Mouse (Mus musculus): ENCODE measurements around the gene Itpkb.

The Itpkb gene

DNA sequence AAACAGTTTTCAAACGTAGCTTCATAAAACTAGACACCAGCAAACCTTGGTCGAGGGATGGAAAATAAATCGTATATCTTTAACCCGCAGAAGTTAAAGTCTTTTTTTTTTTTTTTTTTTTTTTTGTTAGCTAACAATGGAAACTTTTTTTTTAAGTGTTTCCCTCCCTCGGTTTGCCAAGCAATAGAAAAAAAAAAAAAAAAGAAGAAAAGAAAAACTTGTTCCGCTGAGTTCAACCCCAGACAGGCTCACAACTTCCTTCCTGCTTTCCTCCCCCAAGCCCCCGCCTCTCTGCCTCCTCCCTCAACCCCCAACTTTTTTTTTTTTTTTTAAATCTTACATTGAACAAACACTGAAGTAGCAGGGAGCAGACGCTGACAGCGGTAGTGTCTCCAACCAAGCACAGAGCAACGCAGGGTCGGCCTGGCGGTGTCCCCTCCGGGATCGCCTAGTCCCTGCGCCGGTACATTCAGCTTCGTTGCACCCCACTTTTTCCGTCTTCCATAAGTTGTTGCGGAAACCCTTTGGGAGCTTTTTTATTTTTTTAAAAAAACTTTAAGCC is at the start of gene Itpkb:
Itpkb (plus strand) TSS at position 341 of the 562 bp plus-strand sequence.
- DNase-seq, result peak; percentile 73 to 76

GRCm38 (mm10) chr1:180282581-180282980 is 47.7 kb upstream of the Itpkb start:
- no peak for DNase-seq

GRCm38 (mm10) chr1:180283813-180284768 is 46.2 kb upstream of the Itpkb start:
- no peak for DNase-seq

- no peak for DNase-seq
Observed at GRCm38 (mm10) chr1:180286081-180286831, 44.0 kb upstream of the Itpkb start.

GRCm38 (mm10) chr1:180288227-180288626 is 42.1 kb upstream of the Itpkb start:
- no peak for DNase-seq

DNA sequence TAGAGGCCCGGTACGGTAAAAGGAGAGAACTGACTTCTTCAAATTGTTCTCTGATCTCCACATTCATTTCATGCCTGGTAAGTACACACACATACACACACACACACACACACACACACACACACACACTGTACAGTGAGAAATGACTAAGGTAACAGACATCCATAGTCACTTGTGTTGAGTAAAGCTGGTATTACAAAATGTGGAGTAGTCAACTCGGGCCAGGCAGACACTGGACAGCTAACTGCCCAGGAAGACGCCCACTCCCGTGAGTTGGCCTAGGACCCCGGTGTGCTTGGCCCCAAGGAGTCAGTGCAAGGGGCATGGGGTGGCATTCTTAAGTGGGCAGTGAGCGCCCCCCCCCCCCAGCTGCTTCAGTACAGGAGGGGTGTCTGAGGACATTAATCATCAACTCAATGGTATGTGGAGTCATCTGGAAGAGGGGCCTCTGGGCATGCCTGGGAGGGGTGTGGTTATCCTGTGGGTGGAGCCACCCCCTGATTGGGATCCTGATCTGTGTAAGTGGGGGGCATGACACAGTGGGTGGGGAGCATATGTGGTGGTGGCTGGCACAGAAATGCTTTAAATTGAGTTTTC is 41.3 kb upstream of the Itpkb start:
- DNase-seq, result no peak

GRCm38 (mm10) chr1:180289788-180290187 is 40.5 kb upstream of the Itpkb start:
- DNase-seq, result no peak

DNA sequence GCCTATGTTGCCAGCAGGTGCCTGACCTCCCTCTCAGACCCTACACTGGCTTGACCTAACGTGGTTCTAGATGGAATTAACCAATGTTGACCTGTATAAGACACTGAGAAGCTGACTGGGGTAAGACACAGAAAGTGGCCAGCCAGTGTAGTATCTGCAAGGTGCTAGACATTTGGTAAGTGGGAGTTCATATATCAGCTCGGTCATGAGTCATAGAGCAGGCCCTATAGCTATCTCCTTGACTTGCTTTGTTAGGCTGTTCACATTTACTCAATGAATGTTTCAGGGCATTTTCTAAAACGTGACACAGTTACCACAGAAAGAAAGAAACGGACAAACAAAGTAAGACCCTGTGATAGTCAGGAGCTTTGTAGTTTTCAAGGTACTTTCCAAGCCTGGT is 39.9 kb upstream of the Itpkb start:
- no peak for DNase-seq

- peak; percentile 20 to 31 for DNase-seq
Observed at GRCm38 (mm10) chr1:180296088-180296487, 34.2 kb upstream of the Itpkb start.

GRCm38 (mm10) chr1:180299697-180300096 is 30.6 kb upstream of the Itpkb start:
- no peak for DNase-seq

DNA sequence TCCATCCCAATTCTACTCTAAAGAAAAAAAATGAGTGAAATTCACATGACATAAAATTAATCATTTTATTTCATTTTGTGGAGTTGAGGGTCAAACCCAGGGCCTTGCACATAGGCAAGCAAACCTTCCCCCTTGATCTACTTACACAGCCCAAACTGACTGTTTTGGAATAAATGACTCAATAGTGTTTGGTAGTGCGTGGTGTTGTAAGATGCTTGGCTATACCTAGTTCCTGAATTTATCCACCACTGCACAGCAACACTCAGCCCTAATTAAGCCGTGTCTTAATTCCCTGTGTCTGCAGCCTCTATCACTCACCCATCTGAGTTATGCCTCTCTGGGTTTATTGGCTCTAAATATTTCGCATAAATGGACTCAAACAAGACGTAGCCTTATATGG is 30.0 kb upstream of the Itpkb start:
- DNase-seq, result no peak

- no peak for DNase-seq
Observed at GRCm38 (mm10) chr1:180300997-180301396, 29.3 kb upstream of the Itpkb start.

DNA sequence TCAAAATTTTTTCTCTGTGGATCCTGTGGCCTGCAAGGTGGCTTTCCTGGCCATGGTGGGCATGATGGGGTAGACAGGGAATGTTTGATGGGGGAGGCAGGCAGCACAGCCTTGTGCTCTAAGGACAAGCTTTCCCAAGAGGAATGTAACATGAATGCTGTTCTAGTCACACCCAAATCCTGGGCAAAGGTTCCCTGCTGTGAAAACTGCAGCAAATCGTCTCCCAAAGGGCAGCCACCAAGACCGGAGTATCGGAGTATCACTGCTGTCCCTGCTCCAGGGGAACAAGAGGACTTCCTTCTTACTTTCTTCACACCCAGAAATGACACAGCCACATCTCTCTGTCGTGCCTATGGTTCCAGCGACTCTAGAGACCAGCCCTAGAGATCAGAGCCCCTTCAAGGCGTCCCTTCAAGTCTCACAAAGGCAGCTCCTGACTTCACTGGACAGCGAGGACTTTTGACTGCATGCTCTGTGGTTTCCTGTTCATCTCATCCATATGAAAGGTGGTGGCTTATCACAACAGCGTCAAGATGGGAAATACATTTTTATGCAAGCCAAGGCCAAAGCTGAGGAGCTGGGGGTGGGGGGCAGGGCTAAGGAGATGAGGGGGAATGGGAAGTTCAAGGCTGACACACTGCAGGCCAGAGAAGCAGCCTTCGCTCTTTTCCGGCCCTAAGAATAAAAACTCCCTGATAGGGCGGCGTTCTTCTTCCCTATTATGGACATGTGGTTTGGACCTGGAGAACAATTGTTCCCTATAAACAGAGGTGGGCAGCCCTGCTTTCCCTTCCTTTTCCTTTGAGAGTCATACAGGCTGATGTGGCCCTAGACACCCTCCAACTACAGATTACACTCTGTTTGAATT is 27.8 kb upstream of the Itpkb start:
- DNase-seq, result no peak

GRCm38 (mm10) chr1:180303600-180303999 is 26.7 kb upstream of the Itpkb start:
- DNase-seq, result no peak

- DNase-seq, result no peak
Observed at GRCm38 (mm10) chr1:180306889-180307288, 23.4 kb upstream of the Itpkb start.

DNA sequence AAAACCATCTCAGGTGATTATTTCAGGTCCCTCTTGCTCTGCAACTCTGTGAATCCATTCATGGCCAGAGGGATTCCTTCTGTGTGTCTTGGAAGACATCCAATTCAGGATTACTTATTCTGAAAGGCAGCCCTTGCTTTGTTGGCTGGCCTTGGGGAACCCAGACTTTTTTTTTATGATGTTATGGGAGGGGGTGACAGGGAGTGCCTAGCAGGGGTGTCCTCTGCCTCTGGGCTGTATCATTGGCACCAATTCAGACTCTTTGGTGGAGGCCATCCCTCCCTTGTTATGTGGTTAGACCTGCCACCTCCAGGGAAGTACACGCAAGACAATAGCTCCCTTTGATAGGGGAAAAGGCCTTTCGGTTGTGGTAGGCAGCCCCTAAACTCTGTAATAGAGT is 22.6 kb upstream of the Itpkb start:
- DNase-seq, result no peak

DNA sequence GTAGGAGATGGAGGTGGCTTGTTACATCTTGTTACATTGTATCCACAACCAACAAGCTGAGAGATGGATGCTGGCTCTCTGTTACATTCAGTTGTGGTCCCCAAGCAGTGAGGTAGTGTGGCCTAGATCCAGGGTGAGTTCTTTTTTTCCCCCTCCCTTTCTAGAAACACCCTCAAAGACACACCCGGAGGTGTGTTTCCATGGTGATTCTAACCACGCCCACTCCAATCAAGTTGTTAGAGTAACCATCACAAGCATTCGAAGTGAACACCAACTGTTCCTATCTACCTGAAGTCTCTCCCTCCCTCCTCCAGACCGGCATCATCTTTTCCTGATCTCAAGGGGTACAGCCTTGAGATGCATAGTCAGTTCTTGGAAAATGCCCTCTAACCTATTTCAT is 21.4 kb upstream of the Itpkb start:
- DNase-seq, result no peak

DNA sequence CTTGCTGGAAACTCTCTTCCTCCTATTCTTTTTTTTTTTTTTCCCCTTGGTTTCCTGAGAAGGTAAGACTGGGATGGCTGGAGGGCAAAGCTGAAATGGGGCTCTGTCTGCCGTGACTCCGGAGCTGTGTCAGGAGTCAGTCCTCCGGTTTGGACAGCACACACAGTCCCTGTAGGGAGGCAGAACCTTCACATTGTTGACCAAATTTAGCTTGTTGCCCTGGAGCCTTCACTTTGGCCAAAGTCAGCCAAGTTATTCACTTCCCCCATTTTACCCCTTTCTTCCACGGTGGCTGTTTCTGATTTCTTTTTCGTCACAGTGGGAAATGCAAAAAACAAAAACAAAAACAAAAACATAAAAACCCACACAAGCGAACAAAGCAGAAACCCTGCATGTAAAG is 18.0 kb upstream of the Itpkb start:
- DNase-seq, result no peak

DNA sequence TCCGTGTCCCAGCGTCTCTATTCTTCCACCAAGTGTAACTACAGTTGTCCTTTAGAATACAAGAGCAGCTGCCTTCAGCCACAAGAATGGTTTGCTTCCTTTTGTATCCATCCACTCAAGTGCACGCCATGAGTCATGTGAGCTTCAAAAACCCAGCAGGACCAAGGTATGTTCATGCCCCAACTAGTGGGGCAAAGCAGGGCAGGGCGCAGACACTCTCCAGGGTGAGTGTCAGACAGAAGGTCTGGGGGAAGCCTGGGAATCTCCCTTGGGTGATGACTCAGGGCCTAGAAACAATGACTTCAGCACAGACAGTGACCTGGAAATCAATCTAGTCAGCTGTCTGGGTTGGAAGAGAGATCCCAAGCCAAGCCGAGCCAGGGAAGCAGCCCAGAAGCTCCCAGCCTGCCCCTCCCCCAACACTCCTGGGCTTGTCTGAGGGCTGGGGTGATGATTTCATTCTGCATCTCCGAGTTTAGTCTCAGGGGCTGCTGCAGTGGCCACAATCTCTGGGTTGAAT is 17.4 kb upstream of the Itpkb start:
- no peak for DNase-seq

DNA sequence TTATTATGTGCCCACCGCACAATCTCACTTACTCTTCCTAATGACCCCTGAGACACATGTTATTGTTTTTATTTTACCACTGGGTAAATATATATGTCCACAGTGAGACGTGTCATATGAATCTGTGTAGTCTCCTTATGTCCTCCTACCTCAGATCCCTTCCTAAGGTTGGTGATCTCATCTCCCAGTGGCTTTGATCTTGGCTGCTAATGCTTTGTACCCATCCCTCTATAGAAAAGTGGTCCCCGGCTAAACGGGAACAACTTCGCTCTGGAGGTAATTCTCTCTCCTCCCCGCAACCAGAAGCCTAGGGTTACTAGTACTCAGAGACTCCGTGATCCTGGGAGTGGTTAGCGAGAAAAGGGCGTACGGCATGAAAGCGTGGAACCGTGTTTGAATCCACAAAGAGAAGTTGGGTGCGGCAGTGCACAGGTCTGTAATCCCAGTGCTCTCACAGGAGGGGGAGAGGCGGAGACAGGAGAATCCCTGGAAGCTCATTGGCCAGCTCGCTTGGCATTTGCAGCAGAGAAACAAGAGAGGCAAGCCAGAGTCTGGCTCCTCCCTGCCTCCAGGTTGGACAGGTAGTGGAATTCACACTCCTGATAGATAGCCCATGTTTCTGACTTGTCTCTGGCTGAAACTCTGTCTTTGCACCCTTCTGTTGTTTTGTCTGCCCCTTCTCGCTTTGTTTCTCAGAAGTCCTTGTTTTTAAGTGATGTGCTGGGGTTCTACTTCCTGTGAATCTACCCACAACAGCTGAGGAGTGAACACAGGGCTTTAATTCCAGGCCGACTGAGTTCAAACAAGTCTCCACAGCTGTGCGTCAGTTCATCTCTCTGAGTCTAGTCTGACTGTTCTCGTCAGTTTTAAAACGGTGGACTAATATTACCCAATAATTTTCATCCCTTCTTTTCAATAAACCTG is 16.5 kb upstream of the Itpkb start:
- DNase-seq, result no peak

DNA sequence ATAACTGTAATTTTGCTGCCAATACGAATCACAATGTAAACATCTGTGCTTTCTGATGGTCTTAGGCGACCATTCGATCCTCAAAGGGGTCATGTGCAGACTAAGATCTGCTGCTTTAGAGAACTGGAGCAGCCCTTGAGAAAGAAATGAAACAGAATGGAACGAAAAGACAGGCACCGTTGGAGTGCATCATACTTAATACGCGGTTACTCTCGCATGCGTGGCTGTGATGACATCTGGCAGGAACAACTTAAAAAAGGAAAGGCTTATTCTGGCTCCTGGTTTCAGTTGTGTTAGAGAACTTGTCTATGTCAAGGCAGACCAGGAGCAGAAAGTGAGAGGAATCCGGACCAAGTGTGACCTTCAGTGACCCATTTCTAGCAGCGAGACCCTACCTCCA is 15.6 kb upstream of the Itpkb start:
- no peak for DNase-seq

Measured in spleen, adult 18-20 months (tissue).